Mouse (Mus musculus) kidney, adult 9 months (tissue): ENCODE measurements around the gene Sgcd.

ENCODE experiments used
- DNase-seq: peaks from one replicate; pipeline ENCODE4 v3.0.0; 2022

Sgcd gene

GRCm38 (mm10) chr11:46912656-46913237 lies 1076.0 kb downstream of the Sgcd start:
- DNase-seq, result no peak

GRCm38 (mm10) chr11:46904281-46904680 lies 1084.5 kb downstream of the Sgcd start:
- DNase-seq, result no peak

GRCm38 (mm10) chr11:46889093-46889492 lies 1099.7 kb downstream of the Sgcd start:
- no peak for DNase-seq

- no peak for DNase-seq
These were observed 1106.3 kb downstream of the Sgcd start for GRCm38 (mm10) chr11:46882456-46882855.

GRCm38 (mm10) chr11:46875774-46876173 lies 1113.0 kb downstream of the Sgcd start:
- DNase-seq, result no peak

- DNase-seq, result no peak
These were observed 1120.2 kb downstream of the Sgcd start for GRCm38 (mm10) chr11:46868594-46868993.

- peak; percentile 11 for DNase-seq
These were observed 1124.0 kb downstream of the Sgcd start for GRCm38 (mm10) chr11:46864809-46865208.

- DNase-seq, result no peak
These were observed 1140.4 kb downstream of the Sgcd start for GRCm38 (mm10) chr11:46848221-46848971.

GRCm38 (mm10) chr11:46847827-46848220 lies 1140.9 kb downstream of the Sgcd start:
- no peak for DNase-seq

GRCm38 (mm10) chr11:46846661-46847060 lies 1142.1 kb downstream of the Sgcd start:
- DNase-seq, result peak; percentile 45
